Mouse (Mus musculus) kidney, embryonic 16.5 days (tissue): ENCODE measurements around the gene Gdap1l1. TPM values are rescaled to one million over a fixed set of nuclear protein-coding genes. Genes with fewer than 3 reads are reported as not detected.
"Not testable (repeated sequence)": the region's sequence is repeated elsewhere in the genome, so short reads cannot be mapped to it uniquely, and the experiment has no call there.

Experiments used
- ATAC-seq: fragments of 200-750 bp; cut with Nextera tagmentation; 2 replicates; pipeline ENCODE4 v1.8.0; 2017; ENCODE audit warnings: moderate TSS enrichment; ENCODE audit not compliant: low FRiP score, low TSS enrichment
- H3K27ac ChIP-seq: fragments of 300-500 bp; sonication (generic); 2 replicates; pipeline ENCODE4 v1.5.1; 2014; ENCODE audit warnings: low read length
- H3K27me3 ChIP-seq: fragments of 300-500 bp; sonication (generic); 2 replicates; pipeline ENCODE4 v1.6.1; 2014; ENCODE audit warnings: low read length, control low read depth, mixed read lengths; ENCODE audit not compliant: insufficient read depth
- H3K36me3 ChIP-seq: fragments of 300-500 bp; sonication (generic); 2 replicates; pipeline ENCODE4 v1.6.1; 2014; ENCODE audit warnings: low read length, control low read depth, mixed read lengths; ENCODE audit not compliant: insufficient read depth
- H3K4me1 ChIP-seq: fragments of 300-500 bp; sonication (generic); 2 replicates; pipeline ENCODE4 v1.6.1; 2014; ENCODE audit warnings: low read length, control low read depth, mixed read lengths; ENCODE audit not compliant: insufficient read depth
- H3K4me2 ChIP-seq: fragments of 300-500 bp; sonication (generic); replicated peaks from 2 replicates; pipeline ENCODE4 v1.6.1; 2014; ENCODE audit warnings: low read depth, low read length
- H3K4me3 ChIP-seq: fragments of 300-500 bp; sonication (generic); 2 replicates; pipeline ENCODE4 v1.5.1; 2014; ENCODE audit warnings: mild to moderate bottlenecking, low read length
- H3K9ac ChIP-seq: fragments of 300-500 bp; sonication (generic); replicated peaks from 2 replicates; pipeline ENCODE4 v1.6.1; 2014; ENCODE audit warnings: low read length
- H3K9me3 ChIP-seq: fragments of 300-500 bp; sonication (generic); 2 replicates; pipeline ENCODE4 v1.6.1; 2016; ENCODE audit warnings: low read length, control low read depth
- WGBS: fragments of 180-500 bp; shearing (Covaris S2); extraction: QIAGEN DNeasy Blood & Tissue Kit; methylation state at CpG from one replicate; pipeline ENCODE4 v1.1.7; 2014; 5-methylcytosine and 5-hydroxymethylcytosine counted together
- polyA plus RNA-seq: library from polyadenylated mRNA; unstranded; fragments of >200 nt; fragmentation: Nextera tagmentation; extraction: Ambion mirVana; gene quantifications from 2 replicates; pipeline ENCODE4 v1.2.1, GENCODE M21; 2015

The Gdap1l1 gene
- polyA plus RNA-seq, 1 experiment from 2014 or later, result 0.91 TPM

DNA sequence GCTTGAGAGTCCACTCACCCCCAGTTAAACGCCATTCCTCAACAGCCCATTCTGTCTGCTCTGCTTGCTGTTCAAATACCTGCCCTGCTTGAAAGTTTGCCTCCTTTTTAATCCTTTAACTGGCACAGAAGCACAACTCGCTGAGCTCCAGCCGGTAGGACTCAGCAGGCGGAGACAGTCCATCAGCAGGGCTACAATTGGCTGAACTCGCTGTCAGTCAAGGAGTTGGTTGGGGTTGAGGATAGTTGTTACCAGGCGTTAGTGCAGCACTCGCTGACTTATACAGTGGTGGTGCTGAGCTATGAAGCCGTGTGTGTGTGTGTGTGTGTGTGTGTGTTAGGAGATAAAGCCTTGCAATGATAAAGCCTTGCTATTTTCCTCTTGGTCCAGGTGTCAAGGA, 22.3 kb downstream of the Gdap1l1 start:
- no peak overlapping the region for H3K4me3 ChIP-seq
- ATAC-seq, result no peak
- no peaks in the 10 kb centered on the region for H3K36me3 ChIP-seq
- H3K27me3 ChIP-seq, result peaks cover 12% of the 10 kb centered on the region
- 86% methylated on average over 8 of the region's 8 CpGs for WGBS
- no peak overlapping the region for H3K27ac ChIP-seq
- no peak overlapping the region for H3K9ac ChIP-seq
- no peaks in the 10 kb centered on the region for H3K4me1 ChIP-seq
- H3K9me3 ChIP-seq, result no peaks in the 10 kb centered on the region
- no peak overlapping the region for H3K4me2 ChIP-seq

DNA sequence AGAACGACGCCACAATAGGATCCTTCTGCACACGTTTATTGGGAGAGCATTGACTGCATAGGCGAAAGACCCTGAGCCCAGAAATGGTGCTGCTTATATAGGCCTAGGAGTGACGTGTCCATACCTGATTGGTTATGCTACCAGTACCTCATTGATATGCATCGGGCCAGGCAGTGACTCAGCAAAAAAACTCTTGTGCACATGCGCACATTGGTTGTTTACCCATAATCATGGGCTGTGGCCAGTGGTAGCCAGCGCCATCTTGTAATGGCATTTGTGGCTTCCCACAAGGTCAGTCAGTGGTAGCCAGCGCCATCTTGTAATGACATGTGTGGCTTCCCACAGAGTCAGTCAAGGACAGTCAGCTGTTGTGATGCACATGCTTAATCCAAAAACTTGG, 23.0 kb downstream of the Gdap1l1 start:
- peaks cover 12% of the 10 kb centered on the region for H3K27me3 ChIP-seq
- H3K36me3 ChIP-seq, H3K4me1 ChIP-seq, H3K4me3 ChIP-seq, ATAC-seq, H3K9me3 ChIP-seq, H3K9ac ChIP-seq, H3K4me2 ChIP-seq, H3K27ac ChIP-seq: not testable (repeated sequence)
- WGBS, result 95% methylated on average over 9 of the region's 9 CpGs

DNA sequence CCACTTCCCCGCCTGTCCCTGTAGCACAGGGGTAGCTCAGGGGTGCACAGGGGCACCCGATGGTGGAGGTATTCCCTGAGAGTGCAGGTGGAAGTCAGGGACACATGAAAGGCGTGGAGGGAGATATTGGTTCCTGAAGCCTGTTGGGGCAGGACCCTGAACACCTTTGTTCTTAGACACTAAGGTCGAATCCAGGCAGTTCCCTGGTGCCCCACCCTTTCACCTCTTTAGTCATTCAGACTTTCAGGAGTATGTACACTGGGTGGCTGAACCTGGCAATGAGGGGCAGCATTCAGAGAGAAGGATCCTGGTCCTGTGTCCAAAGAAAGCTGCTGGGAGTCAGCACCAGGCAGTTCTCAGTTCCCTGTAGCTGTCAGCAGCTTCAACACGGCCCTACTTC, 24.1 kb downstream of the Gdap1l1 start:
- Histone ChIP-seq H3K4me1 (no peaks in the 10 kb centered on the region), H3K27me3 (peaks cover 9% of the 10 kb centered on the region; the same call in 1 of the 2 replicates), H3K27ac (no peak overlapping the region), H3K36me3 (0 out of 2 replicates have a peak, but pooled peaks cover 3% of the 10 kb centered on the region), H3K4me3 (no peak overlapping the region), H3K9me3 (no peaks in the 10 kb centered on the region), H3K4me2 (no peak overlapping the region), H3K9ac (no peak overlapping the region)
- WGBS, result 73% methylated on average over 5 of the region's 5 CpGs
- ATAC-seq, result no peak

DNA sequence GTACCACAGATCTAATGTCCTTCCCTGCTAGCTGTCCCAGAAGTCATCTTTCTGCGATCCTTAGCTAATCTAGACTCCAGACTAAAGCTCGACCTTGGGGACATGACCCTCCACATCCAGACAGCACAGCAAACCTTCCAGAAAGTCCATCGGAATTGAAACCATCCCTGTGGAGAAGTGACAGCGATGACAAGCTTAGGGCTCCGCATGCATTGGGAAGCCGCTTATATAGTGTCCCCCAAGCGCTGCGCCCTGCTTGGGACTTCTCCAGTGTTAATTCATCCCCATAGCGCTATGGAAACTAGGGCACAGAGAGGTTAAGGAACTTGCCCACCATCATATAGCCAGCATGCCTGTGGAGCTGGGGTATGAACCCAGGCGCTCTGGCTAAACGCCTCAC, 24.5 kb downstream of the Gdap1l1 start:
- ATAC-seq, result no peak
- no peak overlapping the region for H3K9ac ChIP-seq
- peaks cover 9% of the 10 kb centered on the region; the same call in 1 of the 2 replicates for H3K27me3 ChIP-seq
- H3K27ac ChIP-seq, result no peak overlapping the region
- H3K4me3 ChIP-seq, result no peak overlapping the region
- H3K36me3 ChIP-seq, result peaks cover 4% of the 10 kb centered on the region; the same call in 1 of the 2 replicates
- H3K4me1 ChIP-seq, result no peaks in the 10 kb centered on the region
- no peak overlapping the region for H3K4me2 ChIP-seq
- WGBS, result 75% methylated on average over 11 of the region's 11 CpGs
- no peaks in the 10 kb centered on the region for H3K9me3 ChIP-seq

DNA sequence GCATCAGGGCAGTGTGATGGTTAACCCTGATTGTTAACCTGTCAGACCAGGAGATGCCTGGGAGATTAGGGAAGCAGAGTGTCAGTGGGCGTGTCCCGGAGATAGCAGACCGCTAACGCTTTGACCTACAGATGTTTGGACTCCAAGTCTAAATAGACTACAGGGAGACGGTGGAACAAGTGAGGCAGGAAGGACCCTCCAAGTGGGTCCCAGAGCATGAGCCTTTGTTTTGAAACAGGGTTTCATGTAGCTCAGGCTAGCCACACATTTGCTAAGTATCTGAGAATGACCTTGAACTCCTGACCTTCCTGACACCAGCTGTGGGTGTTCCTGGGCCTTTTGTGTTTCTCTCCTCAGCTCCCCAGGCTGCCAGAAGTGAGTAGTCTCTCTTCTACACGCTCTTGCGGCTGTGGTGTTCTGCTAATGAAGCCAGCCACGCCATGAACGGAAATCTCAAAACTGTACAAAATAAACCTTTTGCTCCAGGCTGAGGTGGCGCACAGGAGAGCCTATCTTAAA, 25.0 kb downstream of the Gdap1l1 start:
- no peak for ATAC-seq
- H3K27ac ChIP-seq, result no peak overlapping the region
- no peak overlapping the region for H3K9ac ChIP-seq
- WGBS, result 56% methylated on average over 10 of the region's 10 CpGs
- no peak overlapping the region for H3K4me2 ChIP-seq
- H3K4me1 ChIP-seq, result no peaks in the 10 kb centered on the region
- peaks cover 8% of the 10 kb centered on the region; the same call in 1 of the 2 replicates for H3K36me3 ChIP-seq
- peaks cover 9% of the 10 kb centered on the region; the same call in 1 of the 2 replicates for H3K27me3 ChIP-seq
- H3K4me3 ChIP-seq, result no peak overlapping the region
- no peaks in the 10 kb centered on the region for H3K9me3 ChIP-seq

DNA sequence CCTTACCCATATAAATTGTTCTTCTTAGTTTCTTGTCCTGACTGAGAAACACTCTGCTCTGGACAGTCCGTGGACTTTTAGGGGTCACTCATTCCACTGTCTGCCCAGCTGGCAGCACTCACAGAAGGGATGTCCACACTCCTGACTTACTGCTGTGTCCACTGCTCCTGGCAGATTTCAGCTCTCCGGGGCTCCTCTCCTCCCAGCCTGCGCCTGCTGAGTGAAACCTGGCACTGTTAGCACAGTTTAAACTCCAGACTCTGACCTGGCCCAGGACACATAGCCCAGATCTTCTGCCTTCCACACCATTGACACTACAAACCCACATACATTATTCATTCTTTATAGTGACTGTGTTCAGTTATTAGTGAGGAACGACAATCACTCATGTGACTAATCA, 25.7 kb downstream of the Gdap1l1 start:
- ATAC-seq, result no peak
- Histone ChIP-seq H3K4me3 (no peak overlapping the region), H3K4me2 (no peak overlapping the region), H3K27me3 (peaks cover 6% of the 10 kb centered on the region; the same call in 1 of the 2 replicates), H3K4me1 (no peaks in the 10 kb centered on the region), H3K27ac (no peak overlapping the region), H3K9ac (no peak overlapping the region), H3K9me3 (no peaks in the 10 kb centered on the region), H3K36me3 (peaks cover 14% of the 10 kb centered on the region; the same call in 1 of the 2 replicates)
- 75% methylated on average over 4 of the region's 4 CpGs for WGBS

DNA sequence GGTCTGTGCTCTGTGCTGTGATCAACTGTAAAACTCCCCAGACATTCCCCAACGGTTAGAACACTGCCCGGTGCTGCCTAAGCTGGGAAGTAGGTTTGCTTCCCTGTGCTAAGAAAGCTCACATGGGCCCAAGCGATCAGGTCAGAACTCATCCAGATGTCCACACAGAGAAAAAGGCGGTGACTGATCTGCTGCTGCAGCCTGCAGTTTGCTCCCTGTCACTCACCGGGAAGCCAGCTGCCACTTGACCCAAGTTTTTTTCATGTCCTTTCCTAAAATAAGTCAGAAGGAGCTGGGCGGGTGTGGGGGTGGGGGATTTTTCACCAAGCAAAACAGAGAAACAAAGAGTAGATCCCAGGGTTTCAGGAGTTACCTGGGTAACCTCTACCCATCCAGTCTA, 26.3 kb downstream of the Gdap1l1 start:
- H3K27ac ChIP-seq, result no peak overlapping the region
- 0 out of 2 replicates have a peak, but pooled peaks cover 2% of the 10 kb centered on the region for H3K27me3 ChIP-seq
- H3K4me1 ChIP-seq, result no peaks in the 10 kb centered on the region
- H3K4me3 ChIP-seq, result no peak overlapping the region
- no peaks in the 10 kb centered on the region for H3K9me3 ChIP-seq
- WGBS, result 67% methylated on average over 6 of the region's 6 CpGs
- no peak overlapping the region for H3K4me2 ChIP-seq
- no peak for ATAC-seq
- peaks cover 19% of the 10 kb centered on the region for H3K36me3 ChIP-seq
- no peak overlapping the region for H3K9ac ChIP-seq

DNA sequence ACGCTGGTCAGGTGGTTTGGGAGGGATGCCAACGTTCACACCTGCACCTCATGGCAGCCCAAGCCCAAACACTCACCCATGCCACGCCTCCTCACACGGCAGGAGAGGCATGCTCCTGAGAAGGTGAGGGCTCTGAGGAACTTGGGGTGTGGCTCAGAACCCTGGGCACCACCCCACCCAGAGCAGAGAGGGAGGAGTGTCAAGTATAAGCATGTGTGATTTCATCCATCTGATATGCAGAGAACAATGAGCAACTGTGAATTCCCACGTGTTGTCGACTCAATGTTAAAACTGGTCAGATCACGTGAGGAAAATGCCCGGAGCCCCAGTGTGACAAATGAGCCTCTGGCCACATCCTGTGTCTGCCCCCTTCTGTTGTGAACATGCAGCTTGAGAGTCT, 28.5 kb downstream of the Gdap1l1 start:
- no peak overlapping the region for H3K27ac ChIP-seq
- H3K4me1 ChIP-seq, result peaks cover 6% of the 10 kb centered on the region
- WGBS, result 79% methylated on average over 8 of the region's 8 CpGs
- H3K4me2 ChIP-seq, result no peak overlapping the region
- no peaks in the 10 kb centered on the region for H3K9me3 ChIP-seq
- H3K4me3 ChIP-seq, result no peak overlapping the region
- no peaks in the 10 kb centered on the region for H3K27me3 ChIP-seq
- no peak for ATAC-seq
- no peak overlapping the region for H3K9ac ChIP-seq
- peaks cover 20% of the 10 kb centered on the region for H3K36me3 ChIP-seq

DNA sequence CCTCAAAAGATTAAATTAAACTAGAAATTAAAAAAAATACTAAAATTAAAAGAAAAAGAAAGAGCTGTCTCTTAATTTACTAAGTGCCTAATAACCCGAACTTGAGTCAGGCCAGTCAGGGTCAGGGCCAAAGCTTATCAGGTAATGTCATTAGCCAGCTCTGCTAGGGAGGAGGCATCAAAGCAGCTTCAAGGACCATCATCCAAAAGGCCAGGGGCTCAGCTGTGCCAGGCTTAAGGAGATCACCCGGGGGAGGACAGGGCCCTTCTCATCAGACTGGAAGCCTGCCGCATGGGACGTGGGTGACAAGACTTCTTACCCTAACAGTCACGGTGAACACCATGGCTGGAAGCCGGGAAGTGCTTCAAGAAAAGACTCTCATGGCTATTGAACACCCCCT, 29.3 kb downstream of the Gdap1l1 start:
- no peak for ATAC-seq
- Histone ChIP-seq H3K9ac (no peak overlapping the region), H3K27ac (no peak overlapping the region), H3K4me2 (no peak overlapping the region), H3K36me3 (peaks cover 20% of the 10 kb centered on the region), H3K27me3 (no peaks in the 10 kb centered on the region), H3K4me3 (no peak overlapping the region), H3K4me1 (peaks cover 7% of the 10 kb centered on the region), H3K9me3 (no peaks in the 10 kb centered on the region)
- whole genome bisulfite sequencing, result 88% methylated on average over 6 of the region's 6 CpGs

DNA sequence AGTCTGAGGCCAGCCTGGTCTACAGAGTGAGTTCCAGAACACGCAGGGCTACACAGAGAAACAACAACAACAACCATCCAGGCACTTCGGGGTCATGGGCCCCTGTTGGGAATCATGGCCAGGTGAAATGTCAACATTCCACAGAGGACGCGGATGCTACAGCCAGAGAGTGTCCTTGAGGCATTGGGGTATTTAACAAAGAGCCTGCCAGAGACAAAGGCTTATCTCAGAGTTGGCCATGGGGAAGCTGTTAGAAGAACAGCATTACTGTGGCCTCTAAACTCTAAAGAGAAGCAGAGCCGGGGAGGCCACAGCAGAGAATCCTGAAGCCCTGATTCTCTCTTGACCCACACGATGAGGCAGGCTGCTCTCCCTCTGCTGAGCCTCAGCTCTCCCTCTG, 30.6 kb downstream of the Gdap1l1 start:
- Histone ChIP-seq H3K36me3 (peaks cover 20% of the 10 kb centered on the region), H3K4me2 (no peak overlapping the region), H3K4me3 (no peak overlapping the region), H3K4me1 (peaks cover 7% of the 10 kb centered on the region), H3K27me3 (no peaks in the 10 kb centered on the region), H3K27ac (no peak overlapping the region), H3K9ac (no peak overlapping the region), H3K9me3 (no peaks in the 10 kb centered on the region)
- 90% methylated on average over 6 of the region's 6 CpGs for WGBS
- ATAC-seq, result no peak
